Mouse (Mus musculus): ENCODE results near the gene Camkv.

GRCm38 (mm10) chr9:107888267-107888850, 47.1 kb upstream of the Camkv start:
- TF ChIP-seq EP300 (IDR thresholded peaks at IDR 0.05; ENCODE audit: insufficient read depth, low read depth, low read length) (no peak), POLR2A (IDR thresholded peaks at IDR 0.05; ENCODE audit: insufficient read depth, low read length) (no peak)

All from ES-Bruce4 (cell line).